Mouse (Mus musculus) bone marrow, adult 2 months (tissue): Measurements from ENCODE around the gene Emilin3.

Experiments used
- CTCF ChIP-seq: fragments of 200-500 bp; IDR thresholded peaks from 2 replicates; pipeline ENCODE4 v1.5.1; 2011; ENCODE audit warnings: low read length, control low read depth; ENCODE audit not compliant: control insufficient read depth, insufficient read depth
- POLR2A ChIP-seq: fragments of 200-500 bp; IDR thresholded peaks from 2 replicates; pipeline ENCODE4 v1.6.1; 2011; ENCODE audit warnings: low read depth, mild to moderate bottlenecking, control low read depth, low read length, borderline replicate concordance; ENCODE audit not compliant: control insufficient read depth

DNA sequence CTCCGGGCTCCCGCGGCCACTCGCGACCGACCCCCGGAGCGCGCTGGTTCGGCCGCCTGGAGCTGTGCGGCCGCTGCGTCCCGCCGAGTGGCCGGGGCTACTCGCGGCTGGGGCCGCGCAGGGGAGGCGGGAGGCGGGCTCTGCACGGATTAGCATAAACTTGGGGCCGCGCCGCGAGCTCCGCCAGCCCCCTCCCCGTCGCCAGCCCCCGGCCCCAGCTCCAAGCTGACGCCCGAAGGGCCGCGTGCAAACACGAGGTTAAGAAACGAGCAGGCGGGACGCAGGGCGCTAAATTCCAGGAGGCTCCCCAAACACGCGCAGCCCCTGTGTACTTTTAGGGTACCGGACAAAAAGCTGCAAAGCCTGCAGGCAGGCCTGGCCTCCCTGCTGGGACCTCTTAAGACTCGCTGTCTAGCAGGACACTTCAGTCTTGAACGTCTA, at the start of gene Emilin3:
- TF ChIP-seq CTCF (no peak), POLR2A (no peak)
